Mouse (Mus musculus) mouse embryonic stem cell (cell line): ENCODE results near the gene Crcp.
"Not testable (repeated sequence)": the region's sequence is repeated elsewhere in the genome, so short reads cannot be mapped to it uniquely, and the experiment has no call there.

Experiments used
- in situ Hi-C, 2 experiments: fragments of 300-500 bp; cut with MboI; formaldehyde crosslinking; loops; 1 replicate in 1 of 2; 3 replicates in 1 of 2; pipeline ENCODE4 v1.14.3; 2019 to 2020; ENCODE audit warnings: low sequenced_read_pairs in 2 of 2, low pct_unique_long_range_greater_than_20kb in 1 of 2, mixed read lengths in 1 of 2; ENCODE audit not compliant: unreplicated experiment in 1 of 2

Gene Crcp

GRCm38 (mm10) chr5:130021361-130021966 lies 7.6 kb upstream of the Crcp start:
- in situ Hi-C loops = no loop called here

GRCm38 (mm10) chr5:130022366-130022765 lies 6.7 kb upstream of the Crcp start:
- in situ Hi-C loops = no loop called here

GRCm38 (mm10) chr5:130023067-130023766 lies 5.9 kb upstream of the Crcp start:
- in situ Hi-C loops = no loop called here

- in situ Hi-C loops = no loop called here
Measured at GRCm38 (mm10) chr5:130023767-130024539, 5.1 kb upstream of the Crcp start.

- in situ Hi-C loops = no loop called here
Measured at GRCm38 (mm10) chr5:130027134-130027533, 2.0 kb upstream of the Crcp start.

- in situ Hi-C loops = no loop called here
Measured at GRCm38 (mm10) chr5:130027696-130028095, 1.4 kb upstream of the Crcp start.

- in situ Hi-C loops = no loop called here
Measured at GRCm38 (mm10) chr5:130031410-130032390, 2.6 kb downstream of the Crcp start.

GRCm38 (mm10) chr5:130033869-130034268 lies 4.8 kb downstream of the Crcp start:
- in situ Hi-C loops = no loop called here

- in situ Hi-C loops = not testable (repeated sequence)
Measured at GRCm38 (mm10) chr5:130036300-130036699, 7.2 kb downstream of the Crcp start.

- in situ Hi-C loops = no loop called here
Measured at GRCm38 (mm10) chr5:130037752-130038455, 8.8 kb downstream of the Crcp start.

GRCm38 (mm10) chr5:130040797-130041196 lies 11.7 kb downstream of the Crcp start:
- in situ Hi-C loops = no loop called here

GRCm38 (mm10) chr5:130041262-130041661 lies 12.2 kb downstream of the Crcp start:
- in situ Hi-C loops = no loop called here

GRCm38 (mm10) chr5:130043741-130044140 lies 14.7 kb downstream of the Crcp start:
- in situ Hi-C loops = no loop called here

- in situ Hi-C loops = no loop called here
Measured at GRCm38 (mm10) chr5:130044201-130044695, 15.2 kb downstream of the Crcp start.

GRCm38 (mm10) chr5:130046100-130046499 lies 17.0 kb downstream of the Crcp start:
- in situ Hi-C loops = no loop called here

GRCm38 (mm10) chr5:130046589-130046988 lies 17.5 kb downstream of the Crcp start:
- in situ Hi-C loops = no loop called here

GRCm38 (mm10) chr5:130047013-130047412 lies 17.9 kb downstream of the Crcp start:
- in situ Hi-C loops = no loop called here
